Mouse (Mus musculus) common myeloid progenitor, adult 5-6 weeks (primary cell): ENCODE data around the gene Tefm. TPM values are rescaled to one million over a fixed set of nuclear protein-coding genes. Genes with fewer than 3 reads are reported as not detected.
"Not testable (repeated sequence)": the region's sequence is repeated elsewhere in the genome, so short reads cannot be mapped to it uniquely, and the experiment has no call there.

Experiments used
- ATAC-seq: replicated peaks from 2 replicates; pipeline ENCODE4 v1.8.0; 2016; ENCODE audit warnings: low read depth, mild to moderate bottlenecking, moderate TSS enrichment, inconsistent platforms; ENCODE audit not compliant: poor library complexity, severe bottlenecking
- total RNA-seq: library from RNA; stranded (forward); fragments of 200-1000, 187-1606 nt; gene quantifications from 2 replicates; pipeline ENCODE4 v1.2.3, GENCODE M21; 2017

Tefm gene
- total RNA-seq, 1 experiment from 2014 or later: 11.6 TPM

- ATAC-seq: no peak
Observed at GRCm38 (mm10) chr11:80161041-80161440, 19.1 kb upstream of the Tefm start.

- no peak for ATAC-seq
Observed at GRCm38 (mm10) chr11:80159018-80159417, 17.0 kb upstream of the Tefm start.

DNA sequence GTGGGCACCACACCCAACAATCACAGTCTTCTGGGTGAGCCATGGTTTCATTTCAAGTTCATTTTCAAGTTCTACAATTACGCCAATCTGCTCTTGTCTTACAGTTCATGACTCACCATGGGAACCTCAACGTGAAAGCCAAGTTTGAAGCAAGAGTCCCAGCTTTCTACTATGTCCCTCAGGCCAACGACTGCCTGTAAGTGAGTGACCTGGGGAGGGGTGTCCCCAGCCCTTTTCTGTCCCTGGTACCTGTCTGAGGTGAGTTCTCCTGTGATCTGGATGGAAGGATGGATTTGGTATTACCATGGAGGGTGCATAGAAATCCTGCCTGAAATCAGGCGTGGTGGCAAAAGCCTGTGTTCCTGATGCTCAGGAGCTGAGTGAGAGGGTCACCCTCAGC, 14.9 kb upstream of the Tefm start:
- no peak for ATAC-seq

DNA sequence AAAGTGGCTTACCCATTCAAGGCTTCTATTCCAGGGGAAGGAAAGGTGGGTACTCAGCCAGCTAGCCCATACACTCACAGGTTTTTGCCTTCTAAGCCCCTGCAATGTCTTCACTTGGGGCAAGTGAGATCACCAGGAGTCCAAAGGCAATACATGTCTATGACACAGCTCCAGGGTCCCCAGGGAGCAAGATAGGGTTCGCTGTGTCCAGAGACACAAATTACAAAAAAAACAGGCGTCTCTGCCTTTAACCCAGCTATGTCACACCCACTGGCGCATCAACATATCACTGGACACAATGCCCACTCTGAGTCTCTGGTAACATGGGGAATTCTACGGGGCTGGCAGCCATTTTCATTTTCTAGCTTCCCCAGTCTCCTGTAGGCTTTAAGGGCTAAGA, 14.0 kb upstream of the Tefm start:
- ATAC-seq: no peak

DNA sequence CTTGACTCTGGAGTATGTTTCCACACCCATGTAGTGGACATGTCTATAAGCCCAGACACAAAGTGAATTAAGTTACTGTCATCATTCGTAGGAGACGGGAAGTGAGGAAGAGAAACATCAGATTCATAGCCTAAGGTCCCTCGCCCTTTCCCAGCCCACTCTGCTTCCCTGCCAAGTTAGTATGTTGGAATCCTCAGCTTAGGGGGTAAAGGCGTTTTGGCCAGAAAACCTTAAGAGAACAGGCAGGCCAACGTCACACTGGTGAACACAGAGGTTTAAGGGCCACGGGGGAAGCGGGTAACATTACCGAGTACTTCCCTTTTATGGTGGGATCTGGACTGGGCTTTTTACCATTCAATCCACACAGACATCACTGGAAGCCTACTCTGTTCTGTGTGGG, 13.6 kb upstream of the Tefm start:
- ATAC-seq: no peak

- no peak for ATAC-seq
Observed at GRCm38 (mm10) chr11:80154501-80154900, 12.5 kb upstream of the Tefm start.

DNA sequence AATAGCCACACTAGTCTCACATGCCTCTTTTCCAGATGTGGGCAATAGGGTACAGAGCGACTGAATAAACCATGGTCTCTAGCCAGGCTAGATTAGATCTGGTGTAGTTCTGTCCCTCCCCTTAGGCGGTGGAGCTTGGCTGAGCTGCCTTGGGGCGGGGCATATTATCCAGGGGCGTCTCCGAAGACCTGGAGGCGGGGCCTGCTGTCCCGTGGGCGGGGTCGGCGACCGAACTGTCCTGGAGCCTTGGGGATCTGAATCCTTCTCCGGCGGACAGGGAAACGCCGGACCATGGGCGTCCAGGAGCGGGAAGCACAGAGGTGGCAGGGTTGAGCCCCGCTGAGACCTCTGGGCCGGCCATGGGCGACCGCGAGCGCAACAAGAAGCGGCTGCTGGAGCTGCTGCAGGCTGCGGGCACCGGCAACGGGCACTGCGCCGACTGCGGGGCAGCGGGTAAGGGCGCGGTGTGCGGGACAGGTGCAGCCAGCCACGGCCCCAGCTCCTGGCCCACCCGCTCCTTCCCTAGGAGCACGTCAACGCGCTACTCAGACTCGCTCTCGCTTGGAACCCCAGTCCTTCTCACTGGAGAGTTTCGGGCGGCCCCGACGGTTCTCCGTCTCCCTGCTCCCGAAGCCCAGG, 12.0 kb upstream of the Tefm start, which contains the start of gene Adap2:
TSS of gene Adap2 (plus strand) at position 249 of the 639 bp plus-strand sequence.
- peak; percentile 93 for ATAC-seq

DNA sequence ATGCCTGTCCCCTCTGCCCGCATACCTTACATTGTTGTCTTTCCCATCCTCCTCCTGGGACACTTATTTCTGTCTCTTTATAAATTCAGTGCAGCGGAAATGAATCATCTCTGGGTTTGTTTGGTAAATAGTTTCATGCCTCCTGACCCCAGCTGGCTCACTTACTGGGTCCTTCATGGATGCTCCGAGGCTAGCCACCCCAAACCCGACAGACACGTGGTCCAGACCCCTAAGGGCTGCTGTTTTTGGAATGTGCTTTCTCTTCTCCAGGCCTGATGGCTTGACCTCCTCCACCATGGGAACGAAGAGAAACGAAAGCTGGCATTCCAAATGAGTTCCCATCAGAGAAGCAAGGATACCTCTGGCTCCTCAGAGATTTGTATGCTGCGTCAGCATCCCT, 10.4 kb upstream of the Tefm start:
- no peak for ATAC-seq

- no peak for ATAC-seq
Observed at GRCm38 (mm10) chr11:80151541-80151940, 9.6 kb upstream of the Tefm start.

DNA sequence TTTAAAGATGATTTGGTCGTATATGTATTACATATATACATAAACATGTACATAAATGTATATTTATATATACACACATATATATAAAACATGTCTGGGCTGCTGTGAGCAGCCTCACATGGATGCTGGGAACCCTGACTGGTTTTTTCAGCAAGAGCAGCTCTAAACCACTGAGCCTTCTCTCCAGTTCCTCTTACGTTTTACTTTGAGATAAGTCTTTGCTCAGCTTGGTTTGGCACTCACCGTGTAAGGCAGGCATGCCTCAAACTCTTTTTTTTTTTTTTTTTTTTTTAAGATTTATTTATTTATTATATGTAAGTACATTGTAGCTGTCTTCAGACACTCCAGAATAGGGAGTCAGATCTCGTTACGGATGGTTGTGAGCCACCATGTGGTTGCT, 8.6 kb upstream of the Tefm start:
- no peak for ATAC-seq

DNA sequence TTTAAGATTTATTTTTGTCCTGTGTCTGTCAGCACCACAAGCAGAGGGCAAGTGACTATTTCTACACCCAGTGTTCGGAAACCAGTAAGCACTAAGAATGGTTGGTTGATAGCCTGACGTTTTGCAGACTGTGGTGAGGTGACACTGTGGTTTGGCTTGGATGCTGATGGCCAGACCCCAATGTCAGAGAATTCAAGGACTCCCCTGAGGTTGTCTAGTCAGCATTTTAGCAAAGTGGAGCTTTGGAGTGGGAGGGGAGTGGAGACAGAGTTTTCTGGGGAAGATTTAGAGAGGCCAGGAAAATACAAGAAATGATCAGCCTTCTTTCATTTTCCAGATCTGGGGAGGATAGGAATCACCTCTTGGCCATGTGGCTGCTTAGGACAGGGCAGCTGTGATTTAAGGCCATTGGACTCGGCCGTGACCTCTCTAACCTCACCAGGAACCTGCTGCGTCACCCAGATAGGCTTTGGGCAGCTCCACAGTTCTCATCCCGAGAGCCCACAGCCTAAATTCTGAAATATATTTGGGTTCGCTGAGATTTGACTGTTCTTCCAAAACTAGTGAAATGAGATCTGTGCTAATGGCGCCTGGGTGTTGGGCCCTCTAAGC, 7.5 kb upstream of the Tefm start:
- ATAC-seq: no peak

- not testable (repeated sequence) for ATAC-seq
Observed at GRCm38 (mm10) chr11:80148974-80149373, 7.0 kb upstream of the Tefm start.

DNA sequence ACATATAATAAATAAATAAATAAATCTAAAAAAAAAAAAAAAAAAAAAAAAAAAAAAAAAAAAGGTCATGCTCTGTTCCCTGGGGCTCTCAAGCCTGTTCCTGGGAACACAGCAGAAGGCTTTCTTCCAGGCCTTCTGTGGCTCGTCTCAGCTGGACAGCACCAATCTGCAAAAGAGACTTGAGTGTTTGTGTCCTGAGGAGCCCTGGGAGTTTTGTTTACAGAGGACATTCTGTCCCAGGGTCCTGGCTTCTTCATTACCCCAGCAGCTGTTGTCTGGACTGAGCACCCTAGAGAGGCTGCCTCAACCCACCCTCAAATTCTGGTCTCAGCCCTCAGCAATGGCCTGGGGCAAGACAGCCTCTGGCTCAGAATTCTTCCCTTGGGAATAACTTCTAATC, 6.3 kb upstream of the Tefm start:
- ATAC-seq: no peak

- ATAC-seq: no peak; the same call in 1 of the 2 replicates
Observed at GRCm38 (mm10) chr11:80147748-80148147, 5.8 kb upstream of the Tefm start.

- ATAC-seq: peak; percentile 55
Observed at GRCm38 (mm10) chr11:80145787-80146275, 3.9 kb upstream of the Tefm start.

- ATAC-seq: no peak
Observed at GRCm38 (mm10) chr11:80142872-80143271, 897 bp upstream of the Tefm start.

DNA sequence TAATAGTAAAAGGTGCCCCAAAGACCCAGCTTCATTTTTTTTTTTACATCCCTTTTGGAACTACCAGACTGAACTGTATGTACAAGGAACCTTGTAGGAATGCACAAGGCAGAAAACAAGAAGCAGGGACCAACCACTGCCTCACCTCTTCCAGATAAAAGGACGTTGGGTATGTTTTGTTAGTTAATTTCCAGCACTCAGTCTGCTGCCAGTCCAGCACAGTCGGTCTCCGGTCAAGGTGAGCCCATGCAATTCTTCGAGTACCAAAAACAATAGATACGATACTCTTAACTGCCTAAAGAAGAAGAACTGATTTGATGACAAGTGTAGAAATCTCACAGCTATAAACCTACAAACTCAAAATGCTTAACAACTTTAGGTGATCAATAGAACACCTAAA, 4.2 kb downstream of the Tefm start:
- ATAC-seq: no peak

- no peak for ATAC-seq
Observed at GRCm38 (mm10) chr11:80136786-80137185, 5.2 kb downstream of the Tefm start.

GRCm38 (mm10) chr11:80135954-80136683, 5.9 kb downstream of the Tefm start:
- no peak for ATAC-seq

DNA sequence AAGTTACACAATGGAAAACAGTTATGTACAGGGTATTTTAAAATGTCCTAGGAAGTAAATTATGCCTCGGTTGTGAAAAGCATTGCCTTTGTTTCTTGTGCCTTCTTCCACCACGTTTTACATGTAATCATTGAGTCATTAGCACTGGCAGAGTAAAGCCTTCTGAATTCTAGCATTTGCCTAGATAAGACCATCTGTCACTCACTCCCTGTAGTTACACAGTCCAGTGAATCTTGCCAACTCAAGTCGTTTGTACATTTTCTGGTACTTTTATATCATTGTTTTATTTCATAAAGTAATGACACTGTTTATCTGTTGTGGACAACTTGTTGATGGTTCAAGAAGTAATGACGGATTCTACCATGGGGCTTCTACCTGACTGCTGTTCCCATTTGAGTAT, 7.2 kb downstream of the Tefm start:
- ATAC-seq: no peak

DNA sequence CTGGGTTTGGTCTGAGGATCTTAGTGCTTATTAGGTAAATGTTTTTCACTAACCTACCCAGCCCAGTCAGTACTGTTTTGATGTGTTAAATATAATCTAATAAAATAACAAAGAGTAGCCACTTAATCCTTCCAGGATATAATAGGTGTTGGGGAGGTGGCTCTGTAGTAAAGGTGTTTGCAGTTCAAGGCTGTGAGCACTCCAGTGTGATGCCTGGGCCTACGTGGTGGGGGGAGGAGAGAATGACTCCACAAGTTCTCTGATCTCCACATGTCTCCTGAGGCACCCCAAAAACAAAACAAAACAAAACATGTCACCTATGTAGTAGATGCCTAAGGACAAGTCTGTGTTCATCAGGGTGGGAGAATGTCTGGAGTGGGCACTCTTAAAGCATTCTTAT, 9.9 kb downstream of the Tefm start:
- ATAC-seq: no peak
